In the genomic region with DNA sequence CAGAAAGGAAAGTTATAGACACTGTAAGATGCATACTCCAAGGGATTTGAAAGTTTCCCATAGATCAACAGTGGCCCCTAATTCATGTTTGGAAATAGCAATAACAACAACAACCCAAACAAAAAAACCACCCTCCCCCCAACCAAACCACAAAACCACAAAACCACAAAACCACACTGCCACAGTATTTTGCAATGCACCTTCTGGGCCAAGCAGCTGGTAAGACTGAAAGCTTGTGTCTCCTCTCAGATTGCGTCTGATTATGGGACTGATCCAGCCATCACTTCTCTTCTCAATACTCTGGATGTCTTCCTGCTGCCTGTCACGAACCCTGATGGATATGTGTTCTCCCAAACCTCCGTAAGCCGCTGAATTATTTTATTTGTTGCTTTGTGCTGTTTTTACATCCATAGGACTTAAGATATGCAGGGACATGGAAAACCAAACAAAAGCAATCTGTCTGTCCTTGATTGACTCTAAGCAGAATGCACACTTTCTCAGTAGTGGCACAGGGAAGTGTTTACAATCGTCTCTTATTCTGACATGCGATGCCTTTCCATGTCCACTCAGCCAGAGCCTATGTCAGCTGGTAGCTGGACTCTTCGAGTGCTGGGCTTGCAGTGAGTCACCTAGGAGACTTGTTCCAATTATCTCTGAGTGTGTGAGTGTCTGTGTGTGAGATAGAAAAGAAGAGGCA, we compare ENCODE assay signal across 17 mouse cellular contexts. TPM values are rescaled to one million over a fixed set of nuclear protein-coding genes. Genes with fewer than 3 reads are reported as not detected.
A peak's percentile ranks its signal among the peaks of the same experiment; 100 is the strongest.
DNase-seq lines count a peak whose midpoint lies in the region; ATAC-seq lines count a peak whose summit lies in the region.
"Had no signal": no experiment of that assay in that cellular context is flagged by ENCODE, and none has a peak within 500 bp of the region (broad histone marks: within the 10 kb centered on the region; RNA-seq: fewer than 3 reads in every experiment).

No protein-coding gene starts in this region.

- H3K4me1 ChIP-seq in forebrain, embryonic 13.5 days, result peaks cover 57% of the 10 kb centered on the region

- no peaks in the 10 kb centered on the region for H3K9me3 ChIP-seq in forebrain, embryonic 13.5 days (replicated peaks)
- H3K9me3 ChIP-seq: G1E had no signal

- 66% methylated on average over 7 of the region's 7 CpGs for WGBS in forebrain, embryonic 13.5 days

- DNase-seq in retina, postnatal 1 day, result peak; percentile 27
- DNase-seq in retina, embryonic 14.5 days (ENCODE audit: low spot score), result no peak
- no peak for DNase-seq in cerebellum, adult 9-11 months
- DNase-seq in right cerebral cortex, postnatal 14 days, result no peak
- DNase-seq: adrenal gland, postnatal 10 days; cerebellum, adult 8-10 months; kidney, adult 18-20 months; lung, adult 2 months; spleen, adult 18-20 months; thymus, adult 18-20 months had no signal

- ATAC-seq in forebrain, embryonic 13.5 days, result no peak
- ATAC-seq in megakaryocyte, adult 5-6 weeks (ENCODE audit: poor library complexity, severe bottlenecking), result peak; percentile 30; the same call in 1 of the 2 replicates
- ATAC-seq in cerebellum, adult (ENCODE audit: insufficient number of reproducible peaks, low FRiP score, low TSS enrichment), result no peak

- H3K36me3 ChIP-seq in forebrain, embryonic 13.5 days (ENCODE audit: poor library complexity, severe bottlenecking), result no peaks in the 10 kb centered on the region
- H3K36me3 ChIP-seq: G1E had no signal

- H3K9ac ChIP-seq in forebrain, embryonic 13.5 days, result no peak overlapping the region

- no peaks in the 10 kb centered on the region for H3K27me3 ChIP-seq in forebrain, embryonic 13.5 days

- H3K27ac ChIP-seq in forebrain, embryonic 13.5 days, result peak overlapping the region; percentile 87

- H3K4me3 ChIP-seq in forebrain, embryonic 13.5 days, result no peak overlapping the region

- H3K4me2 ChIP-seq in forebrain, embryonic 13.5 days, result no peak overlapping the region
- H3K4me2 ChIP-seq: heart, embryonic 11.5 days had no signal

RNA-seq across cellular contexts. Expression of a gene that starts 9.3 kb away (rescaled TPM):
- polyA plus RNA-seq in forebrain, embryonic 13.5 days (2015; fragmentation: Nextera tagmentation; extraction: Ambion mirVana), result 4.1 and 5.2 TPM in 2 replicates
- 0.27 TPM in 1 of 2 replicates, not detected in the other for total RNA-seq in megakaryocyte, adult 5-6 weeks (2015)
- not detected in 2 replicates for total RNA-seq in megakaryocyte, adult 5-6 weeks (2017)
- total RNA-seq: G1E had no signal
- polyA plus RNA-seq: G1E had no signal

RNA-seq across cellular contexts. Expression of a gene that starts 17.5 kb away (rescaled TPM):
- polyA plus RNA-seq in forebrain, embryonic 13.5 days (2015; fragmentation: Nextera tagmentation; extraction: Ambion mirVana), result 3.4 and 3.6 TPM in 2 replicates
- not detected in 2 replicates for total RNA-seq in megakaryocyte, adult 5-6 weeks (2015)
- total RNA-seq in megakaryocyte, adult 5-6 weeks (2017), result not detected in 2 replicates
- total RNA-seq: layer of hippocampus, postnatal 25 days had no signal
- polyA plus RNA-seq: G1E had no signal

RNA-seq across cellular contexts. Expression of a gene that starts 41.0 kb away (rescaled TPM):
- 0.26 TPM in 1 of 2 replicates, not detected in the other for polyA plus RNA-seq in forebrain, embryonic 13.5 days (2015; fragmentation: Nextera tagmentation; extraction: Ambion mirVana)
- 0.68 TPM in 1 of 2 replicates, not detected in the other for total RNA-seq in megakaryocyte, adult 5-6 weeks (2015)
- 0.44 and 1.1 TPM in 2 replicates for total RNA-seq in megakaryocyte, adult 5-6 weeks (2017)
- polyA plus RNA-seq: frontal cortex, adult 2 months; G1E; lung, adult 2 months had no signal

RNA-seq across cellular contexts. Expression of a gene that starts 41.1 kb away (rescaled TPM):
- 37.6 and 41.4 TPM in 2 replicates for polyA plus RNA-seq in forebrain, embryonic 13.5 days (2015; fragmentation: Nextera tagmentation; extraction: Ambion mirVana)
- 40.3 and 42.3 TPM in 2 replicates for total RNA-seq in megakaryocyte, adult 5-6 weeks (2015)
- 24.0 and 39.0 TPM in 2 replicates for total RNA-seq in megakaryocyte, adult 5-6 weeks (2017)
